Mouse (Mus musculus) erythroblast, embryonic 14.5 days (primary cell): ENCODE results near the gene Flt3l. TPM values are rescaled to one million over a fixed set of nuclear protein-coding genes. Genes with fewer than 3 reads are reported as not detected.
"Not testable (repeated sequence)": the region's sequence is repeated elsewhere in the genome, so short reads cannot be mapped to it uniquely, and the experiment has no call there.

ENCODE experiments used
- H3K27me3 ChIP-seq: 2 replicates; pipeline ENCODE4 v1.6.1; 2012; ENCODE audit warnings: inconsistent platforms; ENCODE audit not compliant: control insufficient read depth
- H3K36me3 ChIP-seq: 2 replicates; pipeline ENCODE4 v1.6.1; 2012; ENCODE audit warnings: mild to moderate bottlenecking, inconsistent platforms; ENCODE audit not compliant: control insufficient read depth
- H3K4me1 ChIP-seq: 2 replicates; pipeline ENCODE4 v1.6.1; 2012; ENCODE audit warnings: inconsistent platforms; ENCODE audit not compliant: control insufficient read depth
- H3K4me3 ChIP-seq: replicated peaks from 2 replicates; pipeline ENCODE3; 2012; ENCODE audit warnings: moderate library complexity, mild to moderate bottlenecking, inconsistent platforms
- H3K9me3 ChIP-seq: 2 replicates; pipeline ENCODE4 v1.6.1; 2012; ENCODE audit warnings: low read length, inconsistent platforms, mixed read lengths; ENCODE audit not compliant: control insufficient read depth
- GATA1 ChIP-seq: IDR thresholded peaks from 2 replicates; pipeline ENCODE4 v1.6.1; 2012; ENCODE audit warnings: low read length, inconsistent platforms, mixed read lengths
- TAL1 ChIP-seq: IDR thresholded peaks from 3 replicates; pipeline ENCODE4 v1.6.1; 2012; ENCODE audit warnings: low read length, inconsistent platforms, mixed read lengths
- polyA plus RNA-seq: library from polyadenylated mRNA; stranded (reverse); fragments of >175 nt; gene quantifications from 2 replicates; pipeline ENCODE4 v1.2.3, GENCODE M21; 2012

Flt3l gene
- polyA plus RNA-seq, 1 experiment = 1.7 TPM

- Histone ChIP-seq H3K27me3 (peaks cover 89% of the 10 kb centered on the region), H3K36me3 (no peaks in the 10 kb centered on the region), H3K9me3 (peaks cover 16% of the 10 kb centered on the region), H3K4me3 (no peak overlapping the region), H3K4me1 (peaks cover 12% of the 10 kb centered on the region)
- TF ChIP-seq GATA1 = no peak
- no peak for TF ChIP-seq TAL1
Observed at GRCm38 (mm10) chr7:45176356-45176755, 40.1 kb upstream of the Flt3l start.

GRCm38 (mm10) chr7:45175929-45176328, 39.7 kb upstream of the Flt3l start:
- no peak for TF ChIP-seq TAL1
- no peak for TF ChIP-seq GATA1
- no peaks in the 10 kb centered on the region for H3K36me3 ChIP-seq
- peaks cover 87% of the 10 kb centered on the region for H3K27me3 ChIP-seq
- peaks cover 17% of the 10 kb centered on the region for H3K9me3 ChIP-seq
- no peak overlapping the region for H3K4me3 ChIP-seq
- H3K4me1 ChIP-seq = peaks cover 9% of the 10 kb centered on the region

GRCm38 (mm10) chr7:45175398-45175797, 39.2 kb upstream of the Flt3l start:
- H3K4me3 ChIP-seq = no peak overlapping the region
- H3K36me3 ChIP-seq = no peaks in the 10 kb centered on the region
- H3K4me1 ChIP-seq = peaks cover 9% of the 10 kb centered on the region
- peaks cover 85% of the 10 kb centered on the region for H3K27me3 ChIP-seq
- peaks cover 21% of the 10 kb centered on the region for H3K9me3 ChIP-seq
- TF ChIP-seq GATA1 (no peak), TAL1 (no peak)

- Histone ChIP-seq H3K27me3 (peaks cover 85% of the 10 kb centered on the region), H3K36me3 (no peaks in the 10 kb centered on the region), H3K9me3 (peaks cover 28% of the 10 kb centered on the region), H3K4me1 (peaks cover 9% of the 10 kb centered on the region), H3K4me3 (no peak overlapping the region)
- TF ChIP-seq GATA1 = no peak
- TF ChIP-seq TAL1 = no peak
Observed at GRCm38 (mm10) chr7:45174567-45175280, 38.5 kb upstream of the Flt3l start.

- Histone ChIP-seq H3K9me3 (peaks cover 37% of the 10 kb centered on the region), H3K27me3 (peaks cover 85% of the 10 kb centered on the region)
- not testable (repeated sequence) for H3K36me3 ChIP-seq, H3K4me1 ChIP-seq, H3K4me3 ChIP-seq
Observed at GRCm38 (mm10) chr7:45173772-45174171, 37.5 kb upstream of the Flt3l start.

- peaks cover 85% of the 10 kb centered on the region for H3K27me3 ChIP-seq
- H3K4me3 ChIP-seq = no peak overlapping the region
- peaks cover 6% of the 10 kb centered on the region for H3K4me1 ChIP-seq
- TF ChIP-seq GATA1 (no peak), TAL1 (no peak)
- peaks cover 45% of the 10 kb centered on the region for H3K9me3 ChIP-seq
- H3K36me3 ChIP-seq = no peaks in the 10 kb centered on the region
Observed at GRCm38 (mm10) chr7:45172974-45173373, 36.7 kb upstream of the Flt3l start.

- H3K9me3 ChIP-seq = peaks cover 49% of the 10 kb centered on the region
- H3K27me3 ChIP-seq = peaks cover 85% of the 10 kb centered on the region
- TF ChIP-seq TAL1 = no peak
- no peak for TF ChIP-seq GATA1
- H3K4me3 ChIP-seq = no peak overlapping the region
- H3K4me1 ChIP-seq = peaks cover 6% of the 10 kb centered on the region
- H3K36me3 ChIP-seq = no peaks in the 10 kb centered on the region
Observed at GRCm38 (mm10) chr7:45169495-45169894, 33.3 kb upstream of the Flt3l start.

- H3K36me3 ChIP-seq = no peaks in the 10 kb centered on the region
- peaks cover 86% of the 10 kb centered on the region for H3K27me3 ChIP-seq
- no peak for TF ChIP-seq GATA1
- no peak for TF ChIP-seq TAL1
- peaks cover 12% of the 10 kb centered on the region for H3K4me1 ChIP-seq
- H3K9me3 ChIP-seq = peaks cover 51% of the 10 kb centered on the region
- H3K4me3 ChIP-seq = no peak overlapping the region
Observed at GRCm38 (mm10) chr7:45168656-45169055, 32.4 kb upstream of the Flt3l start.

GRCm38 (mm10) chr7:45167761-45168445, 31.7 kb upstream of the Flt3l start:
- peaks cover 51% of the 10 kb centered on the region for H3K9me3 ChIP-seq

More at GRCm38 (mm10) chr7:45167761-45168445, 31.7 kb upstream of the Flt3l start:
- Histone ChIP-seq H3K4me1 (peaks cover 14% of the 10 kb centered on the region), H3K4me3 (no peak overlapping the region), H3K27me3 (peaks cover 89% of the 10 kb centered on the region), H3K36me3 (no peaks in the 10 kb centered on the region)
- TF ChIP-seq GATA1 (no peak), TAL1 (no peak)
